ENCODE assay signal across 8 mouse cellular contexts in genomic region chr9:57073790-57074094, GRCm38 (mm10). TPM values are rescaled to one million over a fixed set of nuclear protein-coding genes. Genes with fewer than 3 reads are reported as not detected.
DNase-seq lines count a peak whose midpoint lies in the region; ATAC-seq and TF ChIP-seq lines count a peak whose summit lies in the region.

No protein-coding gene starts in this region.

- H3K36me3 ChIP-seq in heart, embryonic 14.5 days (ENCODE audit: control insufficient read depth, insufficient read depth, low read length): no peaks in the 10 kb centered on the region
- H3K36me3 ChIP-seq in ES-E14 (ENCODE audit: control insufficient read depth, insufficient read depth, low read length, poor library complexity, severe bottlenecking) (no peaks in the 10 kb centered on the region), macrophage (ENCODE audit: inconsistent target) (no peaks in the 10 kb centered on the region)
- no peaks in the 10 kb centered on the region for H3K36me3 ChIP-seq in forebrain, postnatal 0 days (ENCODE audit: insufficient read depth)

- H3K9me3 ChIP-seq in heart, embryonic 14.5 days (ENCODE audit: control insufficient read depth, low read length): no peaks in the 10 kb centered on the region
- no peaks in the 10 kb centered on the region for H3K9me3 ChIP-seq in ES-E14 (ENCODE audit: control insufficient read depth, insufficient read depth, low read depth, low read length)
- H3K9me3 ChIP-seq in forebrain, postnatal 0 days (ENCODE audit: low read length): no peaks in the 10 kb centered on the region

- peak overlapping the region; percentile 97 for H3K4me2 ChIP-seq in heart, embryonic 14.5 days (ENCODE audit: low read length)
- peak overlapping the region; percentile 86 for H3K4me2 ChIP-seq in forebrain, postnatal 0 days (ENCODE audit: low read depth)

- under 1% methylated on average over 15 of the region's 15 CpGs for WGBS in heart, embryonic 14.5 days
- 5% methylated on average over 15 of the region's 15 CpGs for WGBS in forebrain, postnatal 0 days
- 2% methylated on average over 15 of the region's 15 CpGs for WGBS in macrophage (ENCODE audit: missing documents)

- TF ChIP-seq CTCF in forebrain, postnatal 0 days (IDR thresholded peaks at IDR 0.05; ENCODE audit: low read depth): no peak

- no peaks in the 10 kb centered on the region for H3K27me3 ChIP-seq in heart, embryonic 14.5 days (ENCODE audit: control insufficient read depth, insufficient read depth, low read length)
- H3K27me3 ChIP-seq in forebrain, postnatal 0 days (ENCODE audit: insufficient read depth, low read length): no peaks in the 10 kb centered on the region

- H3K79me2 ChIP-seq in macrophage (ENCODE audit: inconsistent target): peaks cover 23% of the 10 kb centered on the region

- intact Hi-C loops in heart, postnatal 10 days (cut with DNase I): loop anchor here (5.0 kb wide), 2 partner anchors 76 to 146 kb away; partner anchors contain the start of gene Snx33

- in situ Hi-C loops in ES-E14 (cut with MboI; ENCODE audit: low sequenced_read_pairs in 2 of 2, unreplicated experiment in 2 of 2): no loop called here

- peak overlapping the region; percentile 84 to 96 for H3K4me3 ChIP-seq in heart, embryonic 14.5 days (ENCODE audit: control insufficient read depth in 1 of 2, insufficient read depth in 1 of 2, low read depth in 1 of 2, low read length in 2 of 2)
- H3K4me3 ChIP-seq in ES-E14 (ENCODE audit: insufficient read depth in 1 of 2, low read depth in 1 of 2, low read length in 2 of 2, poor library complexity in 1 of 2, severe bottlenecking in 1 of 2): peak overlapping the region; percentile 87 to 100
- peak overlapping the region; percentile 92 for H3K4me3 ChIP-seq in forebrain, postnatal 0 days (ENCODE audit: low read depth, low read length)
- H3K4me3 ChIP-seq in macrophage (ENCODE audit: inconsistent target): peak overlapping the region; percentile 65

- DNase-seq in heart, postnatal 10 days: no peak
- DNase-seq in ES-E14 (ENCODE audit: low read depth, low spot score): no peak
- no peak for DNase-seq in forebrain, postnatal 0 days
- no peak for DNase-seq in right cerebral cortex, postnatal 14 days
- DNase-seq in right cerebral cortex, postnatal 4 days: no peak
- no peak for DNase-seq in spleen, adult 12 weeks (ENCODE audit: low spot score)

- peak overlapping the region; percentile 88 for H3K9ac ChIP-seq in heart, embryonic 14.5 days (ENCODE audit: low read length)
- H3K9ac ChIP-seq in ES-E14 (ENCODE audit: insufficient read depth, low read depth, low read length, poor library complexity, severe bottlenecking): peak overlapping the region; percentile 90
- H3K9ac ChIP-seq in forebrain, postnatal 0 days: peak overlapping the region; percentile 37

- no peak for ATAC-seq in heart, embryonic 14.5 days (ENCODE audit: insufficient number of reproducible peaks, insufficient read depth, low FRiP score, low read depth)
- no peak for ATAC-seq in forebrain, postnatal 0 days

- peaks cover 6 to 28% of the 10 kb centered on the region in 2 experiments; a peak in 3 of 4 replicates for H3K4me1 ChIP-seq in heart, embryonic 14.5 days (ENCODE audit: control insufficient read depth in 2 of 2, insufficient read depth in 2 of 2, low read length in 2 of 2)
- peaks cover 2 to 3% of the 10 kb centered on the region in 2 experiments; a peak in 2 of 4 replicates for H3K4me1 ChIP-seq in ES-E14 (ENCODE audit: control insufficient read depth in 2 of 2, insufficient read depth in 2 of 2, low read length in 2 of 2, poor library complexity in 1 of 2)
- H3K4me1 ChIP-seq in forebrain, postnatal 0 days (ENCODE audit: insufficient read depth): peaks cover 13% of the 10 kb centered on the region

- H3K27ac ChIP-seq in heart, embryonic 14.5 days (replicated peaks in 1 of 2; ENCODE audit: control insufficient read depth in 1 of 2, insufficient read depth in 1 of 2, low read depth in 2 of 2, low read length in 2 of 2): peak overlapping the region; percentile 97 to 100
- H3K27ac ChIP-seq in ES-E14 (ENCODE audit: insufficient read depth, low read depth, low read length, poor library complexity, severe bottlenecking) (peak overlapping the region; percentile 72; the same call in 1 of the 2 replicates), macrophage (peak overlapping the region; percentile 84)
- peak overlapping the region; percentile 71 for H3K27ac ChIP-seq in forebrain, postnatal 0 days (ENCODE audit: low read depth, low read length)

TF ChIP-seq in ES-E14, 5 proteins besides CTCF, POLR2A, EP300 and RAD21:
- no peak for TF ChIP-seq MAFK (IDR thresholded peaks at IDR 0.05; ENCODE audit: insufficient read depth, low read depth, low read length)
- TF ChIP-seq ZNF384 (IDR thresholded peaks at IDR 0.05; ENCODE audit: low read depth, low read length): no peak
- TF ChIP-seq CHD2 (IDR thresholded peaks at IDR 0.05; ENCODE audit: low read depth, low read length): no peak
- TF ChIP-seq ZC3H11A (IDR thresholded peaks at IDR 0.05; ENCODE audit: borderline replicate concordance, low read depth, low read length): no peak
- peak; percentile 40; the same call in 1 of the 2 replicates for TF ChIP-seq HCFC1 (IDR thresholded peaks at IDR 0.05; ENCODE audit: borderline replicate concordance, insufficient read depth, low read length)

RNA-seq across cellular contexts. Expression of gene Sin3a, which starts 1.9 kb away (rescaled TPM):
- polyA plus RNA-seq in heart, embryonic 14.5 days (2014; fragmentation: Nextera tagmentation; extraction: Ambion mirVana): 25.2 and 29.2 TPM in 2 replicates
- total RNA-seq in heart, postnatal 10 days (2021): 10 to 100 TPM; 33.6 to 46.7 TPM
- 78.3 and 88.1 TPM in 2 replicates for total RNA-seq in ES-E14 (2012; rRNA removed)
- total RNA-seq in forebrain, postnatal 0 days (2014; rRNA removed): 27.7 and 37.5 TPM in 2 replicates
- 11.5 and 16.6 TPM in 2 replicates for polyA plus RNA-seq in forebrain, postnatal 0 days (2015; fragmentation: Nextera tagmentation; extraction: Ambion mirVana)
- total RNA-seq in macrophage (2018; cell fraction: chromatin; rRNA removed): 10 to 100 TPM; 37.6 to 92.8 (median 59.8) TPM
- total RNA-seq in macrophage (2018; cell fraction: cytosol; rRNA removed): 10 to 100 TPM; 19.9 to 30.5 (median 25.7) TPM
- 10 to 100 TPM; 32.2 to 67.7 (median 39.0) TPM for total RNA-seq in macrophage (2018; cell fraction: nucleus; rRNA removed)
- polyA plus RNA-seq in macrophage (2018): 23.9 to 29.7 TPM (median 29.7 TPM) in 3 replicates

RNA-seq across cellular contexts. Expression of gene Man2c1, which starts 56.7 kb away (rescaled TPM):
- 33.1 and 34.3 TPM in 2 replicates for polyA plus RNA-seq in heart, embryonic 14.5 days (2014; fragmentation: Nextera tagmentation; extraction: Ambion mirVana)
- 10 to 100 TPM; 50.7 to 55.5 TPM for total RNA-seq in heart, postnatal 10 days (2021)
- 122 and 211 TPM in 2 replicates for total RNA-seq in ES-E14 (2012; rRNA removed)
- total RNA-seq in forebrain, postnatal 0 days (2014; rRNA removed): 131 and 145 TPM in 2 replicates
- polyA plus RNA-seq in forebrain, postnatal 0 days (2015; fragmentation: Nextera tagmentation; extraction: Ambion mirVana): 50.0 and 64.3 TPM in 2 replicates
- total RNA-seq in macrophage (2018; cell fraction: chromatin; rRNA removed): 100 to 1,000 TPM; 190 to 547 (median 342) TPM
- 10 to 100 TPM; 22.6 to 51.7 (median 29.9) TPM for total RNA-seq in macrophage (2018; cell fraction: cytosol; rRNA removed)
- total RNA-seq in macrophage (2018; cell fraction: nucleus; rRNA removed): 100 to 1,000 TPM in 21 of 26 experiments, 10 to 100 TPM in 5; 56.2 to 292 (median 135) TPM
- 26.9 to 46.4 TPM (median 35.9 TPM) in 3 replicates for polyA plus RNA-seq in macrophage (2018)

Comparison
In these comparisons a context has a peak if more than half of its experiments do, and no peak if none do; other contexts are left out.
1. H3K9ac ChIP-seq: peak in every context shown above with its lines; median percentile 90 in ES-E14; 88 in heart, embryonic 14.5 days; 37 in forebrain, postnatal 0 days.